Mouse (Mus musculus): ENCODE measurements around the gene Hyou1. TPM values are rescaled to one million over a fixed set of nuclear protein-coding genes. Genes with fewer than 3 reads are reported as not detected.
"Not testable (repeated sequence)": the region's sequence is repeated elsewhere in the genome, so short reads cannot be mapped to it uniquely, and the experiment has no call there.

The Hyou1 gene
- polyA plus RNA-seq, 1 experiment from 2014 or later = 42.0 TPM

- WGBS = 63% methylated on average over 3 of the region's 3 CpGs
- Histone ChIP-seq H3K4me2 (ENCODE audit: low read depth, low read length) (no peak overlapping the region), H3K27me3 (ENCODE audit: control insufficient read depth, insufficient read depth, low read depth, low read length) (no peaks in the 10 kb centered on the region), H3K9me3 (ENCODE audit: control insufficient read depth, low read length) (no peaks in the 10 kb centered on the region), H3K9ac (ENCODE audit: low read length) (no peak overlapping the region), H3K36me3 (ENCODE audit: control insufficient read depth, insufficient read depth, low read length) (no peaks in the 10 kb centered on the region), H3K27ac (ENCODE audit: low read length) (no peak overlapping the region), H3K4me1 (replicated peaks; ENCODE audit: control insufficient read depth, insufficient read depth, low read length) (peaks cover 5% of the 10 kb centered on the region), H3K4me3 (ENCODE audit: low read length) (no peak overlapping the region)
- ATAC-seq (ENCODE audit: low read depth) = no peak
Observed at GRCm38 (mm10) chr9:44364480-44364879, 14.8 kb upstream of the Hyou1 start.

GRCm38 (mm10) chr9:44373386-44373785, 5.9 kb upstream of the Hyou1 start:
- Histone ChIP-seq H3K4me1 (replicated peaks; ENCODE audit: control insufficient read depth, insufficient read depth, low read length) (peaks cover 2% of the 10 kb centered on the region; the same call in 1 of the 2 replicates), H3K4me2 (ENCODE audit: low read depth, low read length) (no peak overlapping the region), H3K9me3 (ENCODE audit: control insufficient read depth, low read length) (no peaks in the 10 kb centered on the region), H3K36me3 (ENCODE audit: control insufficient read depth, insufficient read depth, low read length) (no peaks in the 10 kb centered on the region), H3K27ac (ENCODE audit: low read length) (no peak overlapping the region), H3K9ac (ENCODE audit: low read length) (no peak overlapping the region), H3K4me3 (ENCODE audit: low read length) (no peak overlapping the region), H3K27me3 (ENCODE audit: control insufficient read depth, insufficient read depth, low read depth, low read length) (no peaks in the 10 kb centered on the region)
- no peak for ATAC-seq (ENCODE audit: low read depth)

- Histone ChIP-seq H3K4me1 (replicated peaks; ENCODE audit: control insufficient read depth, insufficient read depth, low read length) (peaks cover 14% of the 10 kb centered on the region), H3K27ac (ENCODE audit: low read length) (no peak overlapping the region), H3K4me3 (ENCODE audit: low read length) (no peak overlapping the region), H3K9ac (ENCODE audit: low read length) (no peak overlapping the region), H3K9me3 (ENCODE audit: control insufficient read depth, low read length) (no peaks in the 10 kb centered on the region), H3K27me3 (ENCODE audit: control insufficient read depth, insufficient read depth, low read depth, low read length) (no peaks in the 10 kb centered on the region), H3K36me3 (ENCODE audit: control insufficient read depth, insufficient read depth, low read length) (no peaks in the 10 kb centered on the region), H3K4me2 (ENCODE audit: low read depth, low read length) (no peak overlapping the region)
- ATAC-seq (ENCODE audit: low read depth) = no peak
- WGBS = 81% methylated on average over 6 of the region's 6 CpGs
Observed at GRCm38 (mm10) chr9:44376141-44376540, 3.1 kb upstream of the Hyou1 start.

GRCm38 (mm10) chr9:44377335-44377734, 2.0 kb upstream of the Hyou1 start:
- H3K27me3 ChIP-seq (ENCODE audit: control insufficient read depth, insufficient read depth, low read depth, low read length); H3K4me2 ChIP-seq (ENCODE audit: low read depth, low read length); H3K9me3 ChIP-seq (ENCODE audit: control insufficient read depth, low read length); H3K9ac ChIP-seq (ENCODE audit: low read length); H3K27ac ChIP-seq (ENCODE audit: low read length); H3K36me3 ChIP-seq (ENCODE audit: control insufficient read depth, insufficient read depth, low read length); ATAC-seq (ENCODE audit: low read depth); H3K4me3 ChIP-seq (ENCODE audit: low read length): not testable (repeated sequence)
- peaks cover 14% of the 10 kb centered on the region for H3K4me1 ChIP-seq (replicated peaks; ENCODE audit: control insufficient read depth, insufficient read depth, low read length)
- WGBS = 80% methylated on average over 2 of the region's 2 CpGs

GRCm38 (mm10) chr9:44378153-44378730, 1.0 kb upstream of the Hyou1 start:
- WGBS = 76% methylated on average over 5 of the region's 5 CpGs
- Histone ChIP-seq H3K36me3 (ENCODE audit: control insufficient read depth, insufficient read depth, low read length) (peaks cover 13% of the 10 kb centered on the region), H3K27ac (ENCODE audit: low read length) (no peak overlapping the region), H3K4me1 (replicated peaks; ENCODE audit: control insufficient read depth, insufficient read depth, low read length) (peaks cover 14% of the 10 kb centered on the region), H3K9me3 (ENCODE audit: control insufficient read depth, low read length) (no peaks in the 10 kb centered on the region), H3K4me3 (ENCODE audit: low read length) (peak overlapping the region; percentile 87), H3K27me3 (ENCODE audit: control insufficient read depth, insufficient read depth, low read depth, low read length) (no peaks in the 10 kb centered on the region), H3K4me2 (ENCODE audit: low read depth, low read length) (peak overlapping the region; percentile 78), H3K9ac (ENCODE audit: low read length) (peak overlapping the region; percentile 82)
- ATAC-seq (ENCODE audit: low read depth) = no peak

GRCm38 (mm10) chr9:44379862-44380261, 572 bp downstream of the Hyou1 start:
- peak overlapping the region; percentile 91 for H3K9ac ChIP-seq (ENCODE audit: low read length)
- H3K9me3 ChIP-seq (ENCODE audit: control insufficient read depth, low read length) = no peaks in the 10 kb centered on the region
- 2% methylated on average over 15 of the region's 15 CpGs for WGBS
- peak; percentile 19 for ATAC-seq (ENCODE audit: low read depth)
- peak overlapping the region; percentile 83 for H3K27ac ChIP-seq (ENCODE audit: low read length)
- H3K4me3 ChIP-seq (ENCODE audit: low read length) = peak overlapping the region; percentile 87
- H3K4me1 ChIP-seq (replicated peaks; ENCODE audit: control insufficient read depth, insufficient read depth, low read length) = peaks cover 14% of the 10 kb centered on the region
- H3K27me3 ChIP-seq (ENCODE audit: control insufficient read depth, insufficient read depth, low read depth, low read length) = no peaks in the 10 kb centered on the region
- H3K36me3 ChIP-seq (ENCODE audit: control insufficient read depth, insufficient read depth, low read length) = peaks cover 24% of the 10 kb centered on the region
- H3K4me2 ChIP-seq (ENCODE audit: low read depth, low read length) = peak overlapping the region; percentile 95

GRCm38 (mm10) chr9:44384596-44384995, 5.3 kb downstream of the Hyou1 start:
- ATAC-seq (ENCODE audit: low read depth) = no peak
- Histone ChIP-seq H3K27ac (ENCODE audit: low read length) (no peak overlapping the region), H3K9me3 (ENCODE audit: control insufficient read depth, low read length) (no peaks in the 10 kb centered on the region), H3K9ac (ENCODE audit: low read length) (no peak overlapping the region), H3K4me1 (replicated peaks; ENCODE audit: control insufficient read depth, insufficient read depth, low read length) (peaks cover 10% of the 10 kb centered on the region), H3K27me3 (ENCODE audit: control insufficient read depth, insufficient read depth, low read depth, low read length) (no peaks in the 10 kb centered on the region), H3K4me2 (ENCODE audit: low read depth, low read length) (no peak overlapping the region), H3K4me3 (ENCODE audit: low read length) (no peak overlapping the region), H3K36me3 (ENCODE audit: control insufficient read depth, insufficient read depth, low read length) (peaks cover 61% of the 10 kb centered on the region)
- WGBS = 87% methylated on average over 13 of the region's 13 CpGs

GRCm38 (mm10) chr9:44387221-44387620, 7.9 kb downstream of the Hyou1 start:
- Histone ChIP-seq H3K27me3 (ENCODE audit: control insufficient read depth, insufficient read depth, low read depth, low read length) (no peaks in the 10 kb centered on the region), H3K9me3 (ENCODE audit: control insufficient read depth, low read length) (no peaks in the 10 kb centered on the region), H3K9ac (ENCODE audit: low read length) (no peak overlapping the region), H3K36me3 (ENCODE audit: control insufficient read depth, insufficient read depth, low read length) (peaks cover 63% of the 10 kb centered on the region), H3K4me3 (ENCODE audit: low read length) (no peak overlapping the region), H3K27ac (ENCODE audit: low read length) (no peak overlapping the region), H3K4me1 (replicated peaks; ENCODE audit: control insufficient read depth, insufficient read depth, low read length) (no peaks in the 10 kb centered on the region), H3K4me2 (ENCODE audit: low read depth, low read length) (no peak overlapping the region)
- 84% methylated on average over 3 of the region's 3 CpGs for WGBS
- ATAC-seq (ENCODE audit: low read depth) = no peak

- H3K36me3 ChIP-seq (ENCODE audit: control insufficient read depth, insufficient read depth, low read length) = peaks cover 51% of the 10 kb centered on the region
- no peak overlapping the region for H3K4me3 ChIP-seq (ENCODE audit: low read length)
- H3K27me3 ChIP-seq (ENCODE audit: control insufficient read depth, insufficient read depth, low read depth, low read length) = no peaks in the 10 kb centered on the region
- no peaks in the 10 kb centered on the region for H3K4me1 ChIP-seq (replicated peaks; ENCODE audit: control insufficient read depth, insufficient read depth, low read length)
- no peak overlapping the region for H3K9ac ChIP-seq (ENCODE audit: low read length)
- no peaks in the 10 kb centered on the region for H3K9me3 ChIP-seq (ENCODE audit: control insufficient read depth, low read length)
- no peak overlapping the region for H3K4me2 ChIP-seq (ENCODE audit: low read depth, low read length)
- WGBS = 58% methylated on average over 8 of the region's 8 CpGs
- H3K27ac ChIP-seq (ENCODE audit: low read length) = no peak overlapping the region
- no peak for ATAC-seq (ENCODE audit: low read depth)
Observed at GRCm38 (mm10) chr9:44389273-44389672, 10.0 kb downstream of the Hyou1 start.

GRCm38 (mm10) chr9:44391466-44391865, 12.2 kb downstream of the Hyou1 start:
- peaks cover 34% of the 10 kb centered on the region for H3K36me3 ChIP-seq (ENCODE audit: control insufficient read depth, insufficient read depth, low read length)
- WGBS = 29% methylated on average over 4 of the region's 4 CpGs

More at GRCm38 (mm10) chr9:44391466-44391865, 12.2 kb downstream of the Hyou1 start:
- peak; percentile 59 for ATAC-seq (ENCODE audit: low read depth)
- Histone ChIP-seq H3K9me3 (ENCODE audit: control insufficient read depth, low read length) (no peaks in the 10 kb centered on the region), H3K27me3 (ENCODE audit: control insufficient read depth, insufficient read depth, low read depth, low read length) (no peaks in the 10 kb centered on the region), H3K4me1 (replicated peaks; ENCODE audit: control insufficient read depth, insufficient read depth, low read length) (no peaks in the 10 kb centered on the region), H3K27ac (ENCODE audit: low read length) (no peak overlapping the region), H3K9ac (ENCODE audit: low read length) (no peak overlapping the region), H3K4me2 (ENCODE audit: low read depth, low read length) (no peak overlapping the region), H3K4me3 (ENCODE audit: low read length) (no peak overlapping the region)
